Mouse (Mus musculus): ENCODE data around the gene Itgb3. TPM values are rescaled to one million over a fixed set of nuclear protein-coding genes. Genes with fewer than 3 reads are reported as not detected.
A peak's percentile ranks its signal among the peaks of the same experiment; 100 is the strongest.
"Not testable (repeated sequence)": the region's sequence is repeated elsewhere in the genome, so short reads cannot be mapped to it uniquely, and the experiment has no call there.

Gene Itgb3
- polyA plus RNA-seq, 1 experiment from 2014 or later, result 1.3 TPM

- Histone ChIP-seq H3K4me1 (ENCODE audit: control insufficient read depth, insufficient read depth, low read length) (no peaks in the 10 kb centered on the region), H3K27ac (replicated peaks; ENCODE audit: low read depth, low read length) (no peak overlapping the region), H3K4me2 (ENCODE audit: low read depth, low read length) (no peak overlapping the region), H3K27me3 (ENCODE audit: control insufficient read depth, insufficient read depth, low read length) (no peaks in the 10 kb centered on the region; the same call in 1 of the 2 replicates), H3K9ac (replicated peaks; ENCODE audit: low read length) (no peak overlapping the region), H3K4me3 (ENCODE audit: low read depth, low read length) (no peak overlapping the region), H3K36me3 (replicated peaks; ENCODE audit: control insufficient read depth, insufficient read depth, low read depth, low read length) (no peaks in the 10 kb centered on the region), H3K9me3 (replicated peaks; ENCODE audit: control insufficient read depth, low read length) (no peaks in the 10 kb centered on the region)
- DNase-seq (ENCODE audit: low spot score) (no peak), ATAC-seq (replicated peaks; ENCODE audit: insufficient number of reproducible peaks, low FRiP score, low TSS enrichment, low read depth) (no peak)
- 83% methylated on average over 9 of the region's 9 CpGs for WGBS
These were observed 40.1 kb upstream of the Itgb3 start for GRCm38 (mm10) chr11:104567736-104568135.

- H3K9ac ChIP-seq (replicated peaks; ENCODE audit: low read length), result no peak overlapping the region
These were observed 39.5 kb upstream of the Itgb3 start for GRCm38 (mm10) chr11:104568326-104568725.

GRCm38 (mm10) chr11:104570515-104570914, 37.3 kb upstream of the Itgb3 start:
- ATAC-seq (replicated peaks; ENCODE audit: insufficient number of reproducible peaks, low FRiP score, low TSS enrichment, low read depth), result not testable (repeated sequence)

More at GRCm38 (mm10) chr11:104568326-104568725, 39.5 kb upstream of the Itgb3 start:
- Histone ChIP-seq H3K9me3 (replicated peaks; ENCODE audit: control insufficient read depth, low read length) (no peaks in the 10 kb centered on the region), H3K36me3 (replicated peaks; ENCODE audit: control insufficient read depth, insufficient read depth, low read depth, low read length) (no peaks in the 10 kb centered on the region), H3K27me3 (ENCODE audit: control insufficient read depth, insufficient read depth, low read length) (no peaks in the 10 kb centered on the region; the same call in 1 of the 2 replicates), H3K4me2 (ENCODE audit: low read depth, low read length) (no peak overlapping the region), H3K27ac (replicated peaks; ENCODE audit: low read depth, low read length) (no peak overlapping the region), H3K4me1 (ENCODE audit: control insufficient read depth, insufficient read depth, low read length) (no peaks in the 10 kb centered on the region), H3K4me3 (ENCODE audit: low read depth, low read length) (no peak overlapping the region)
- no peak for ATAC-seq (replicated peaks; ENCODE audit: insufficient number of reproducible peaks, low FRiP score, low TSS enrichment, low read depth)
- DNase-seq (ENCODE audit: low spot score), result no peak
- WGBS, result 96% methylated on average over 4 of the region's 4 CpGs

GRCm38 (mm10) chr11:104571373-104571772, 36.4 kb upstream of the Itgb3 start:
- H3K27ac ChIP-seq (replicated peaks; ENCODE audit: low read depth, low read length); DNase-seq (ENCODE audit: low spot score); H3K9me3 ChIP-seq (replicated peaks; ENCODE audit: control insufficient read depth, low read length); ATAC-seq (replicated peaks; ENCODE audit: insufficient number of reproducible peaks, low FRiP score, low TSS enrichment, low read depth); H3K36me3 ChIP-seq (replicated peaks; ENCODE audit: control insufficient read depth, insufficient read depth, low read depth, low read length); H3K27me3 ChIP-seq (ENCODE audit: control insufficient read depth, insufficient read depth, low read length); H3K4me1 ChIP-seq (ENCODE audit: control insufficient read depth, insufficient read depth, low read length): not testable (repeated sequence)
- Histone ChIP-seq H3K4me3 (ENCODE audit: low read depth, low read length) (peak overlapping the region; percentile 23), H3K9ac (replicated peaks; ENCODE audit: low read length) (peak overlapping the region; percentile 9; the same call in 1 of the 2 replicates), H3K4me2 (ENCODE audit: low read depth, low read length) (peak overlapping the region; percentile 50)
- 3% methylated on average over 28 of the region's 28 CpGs for WGBS

More at GRCm38 (mm10) chr11:104570515-104570914, 37.3 kb upstream of the Itgb3 start:
- H3K4me3 ChIP-seq (ENCODE audit: low read depth, low read length); H3K9ac ChIP-seq (replicated peaks; ENCODE audit: low read length); DNase-seq (ENCODE audit: low spot score); H3K9me3 ChIP-seq (replicated peaks; ENCODE audit: control insufficient read depth, low read length); H3K4me2 ChIP-seq (ENCODE audit: low read depth, low read length); H3K4me1 ChIP-seq (ENCODE audit: control insufficient read depth, insufficient read depth, low read length); H3K36me3 ChIP-seq (replicated peaks; ENCODE audit: control insufficient read depth, insufficient read depth, low read depth, low read length); H3K27me3 ChIP-seq (ENCODE audit: control insufficient read depth, insufficient read depth, low read length); H3K27ac ChIP-seq (replicated peaks; ENCODE audit: low read depth, low read length): not testable (repeated sequence)
- WGBS, result 89% methylated on average over 8 of the region's 8 CpGs

- Histone ChIP-seq H3K4me2 (ENCODE audit: low read depth, low read length) (no peak overlapping the region), H3K4me1 (ENCODE audit: control insufficient read depth, insufficient read depth, low read length) (no peaks in the 10 kb centered on the region), H3K27me3 (ENCODE audit: control insufficient read depth, insufficient read depth, low read length) (no peaks in the 10 kb centered on the region; the same call in 1 of the 2 replicates), H3K9ac (replicated peaks; ENCODE audit: low read length) (no peak overlapping the region), H3K27ac (replicated peaks; ENCODE audit: low read depth, low read length) (no peak overlapping the region), H3K4me3 (ENCODE audit: low read depth, low read length) (no peak overlapping the region), H3K36me3 (replicated peaks; ENCODE audit: control insufficient read depth, insufficient read depth, low read depth, low read length) (no peaks in the 10 kb centered on the region), H3K9me3 (replicated peaks; ENCODE audit: control insufficient read depth, low read length) (no peaks in the 10 kb centered on the region)
- ATAC-seq (replicated peaks; ENCODE audit: insufficient number of reproducible peaks, low FRiP score, low TSS enrichment, low read depth) (no peak), DNase-seq (ENCODE audit: low spot score) (no peak)
- WGBS, result 42% methylated on average over 7 of the region's 7 CpGs
These were observed 35.7 kb upstream of the Itgb3 start for GRCm38 (mm10) chr11:104572091-104572490.

- no peaks in the 10 kb centered on the region; the same call in 1 of the 2 replicates for H3K27me3 ChIP-seq (ENCODE audit: control insufficient read depth, insufficient read depth, low read length)
- ATAC-seq (replicated peaks; ENCODE audit: insufficient number of reproducible peaks, low FRiP score, low TSS enrichment, low read depth), result no peak
- H3K9me3 ChIP-seq (replicated peaks; ENCODE audit: control insufficient read depth, low read length), result no peaks in the 10 kb centered on the region
- no peak overlapping the region for H3K4me3 ChIP-seq (ENCODE audit: low read depth, low read length)
- DNase-seq (ENCODE audit: low spot score), result no peak
- WGBS, result 66% methylated on average over 2 of the region's 2 CpGs
- H3K27ac ChIP-seq (replicated peaks; ENCODE audit: low read depth, low read length), result no peak overlapping the region
- no peaks in the 10 kb centered on the region for H3K36me3 ChIP-seq (replicated peaks; ENCODE audit: control insufficient read depth, insufficient read depth, low read depth, low read length)
- H3K4me1 ChIP-seq (ENCODE audit: control insufficient read depth, insufficient read depth, low read length), result no peaks in the 10 kb centered on the region
- no peak overlapping the region for H3K4me2 ChIP-seq (ENCODE audit: low read depth, low read length)
- H3K9ac ChIP-seq (replicated peaks; ENCODE audit: low read length), result no peak overlapping the region
These were observed 35.2 kb upstream of the Itgb3 start for GRCm38 (mm10) chr11:104572566-104572965.

- Histone ChIP-seq H3K4me3 (ENCODE audit: low read depth, low read length) (no peak overlapping the region), H3K9ac (replicated peaks; ENCODE audit: low read length) (no peak overlapping the region), H3K9me3 (replicated peaks; ENCODE audit: control insufficient read depth, low read length) (no peaks in the 10 kb centered on the region), H3K27me3 (ENCODE audit: control insufficient read depth, insufficient read depth, low read length) (no peaks in the 10 kb centered on the region; the same call in 1 of the 2 replicates), H3K4me1 (ENCODE audit: control insufficient read depth, insufficient read depth, low read length) (no peaks in the 10 kb centered on the region), H3K4me2 (ENCODE audit: low read depth, low read length) (no peak overlapping the region), H3K27ac (replicated peaks; ENCODE audit: low read depth, low read length) (no peak overlapping the region), H3K36me3 (replicated peaks; ENCODE audit: control insufficient read depth, insufficient read depth, low read depth, low read length) (no peaks in the 10 kb centered on the region)
- no peak for ATAC-seq (replicated peaks; ENCODE audit: insufficient number of reproducible peaks, low FRiP score, low TSS enrichment, low read depth)
- DNase-seq (ENCODE audit: low spot score), result no peak
- WGBS, result 36% methylated on average over 10 of the region's 10 CpGs
These were observed 30.8 kb upstream of the Itgb3 start for GRCm38 (mm10) chr11:104576772-104577612.

- no peaks in the 10 kb centered on the region for H3K4me1 ChIP-seq (ENCODE audit: control insufficient read depth, insufficient read depth, low read length)
- H3K9ac ChIP-seq (replicated peaks; ENCODE audit: low read length), result no peak overlapping the region
- WGBS, result 46% methylated on average over 5 of the region's 5 CpGs
- no peaks in the 10 kb centered on the region for H3K27me3 ChIP-seq (ENCODE audit: control insufficient read depth, insufficient read depth, low read length)
- DNase-seq (ENCODE audit: low spot score) (no peak), ATAC-seq (replicated peaks; ENCODE audit: insufficient number of reproducible peaks, low FRiP score, low TSS enrichment, low read depth) (no peak)
- H3K36me3 ChIP-seq (replicated peaks; ENCODE audit: control insufficient read depth, insufficient read depth, low read depth, low read length), result no peaks in the 10 kb centered on the region
- H3K9me3 ChIP-seq (replicated peaks; ENCODE audit: control insufficient read depth, low read length), result no peaks in the 10 kb centered on the region
- H3K4me3 ChIP-seq (ENCODE audit: low read depth, low read length), result no peak overlapping the region
- no peak overlapping the region for H3K4me2 ChIP-seq (ENCODE audit: low read depth, low read length)
- H3K27ac ChIP-seq (replicated peaks; ENCODE audit: low read depth, low read length), result no peak overlapping the region
These were observed 29.7 kb upstream of the Itgb3 start for GRCm38 (mm10) chr11:104578074-104578473.
